Mouse (Mus musculus): ENCODE results near the gene Epn3. TPM values are rescaled to one million over a fixed set of nuclear protein-coding genes. Genes with fewer than 3 reads are reported as not detected.
A peak's percentile ranks its signal among the peaks of the same experiment; 100 is the strongest.

The Epn3 gene
- polyA plus RNA-seq, 1 experiment from 2014 or later: 1.3 TPM

DNA sequence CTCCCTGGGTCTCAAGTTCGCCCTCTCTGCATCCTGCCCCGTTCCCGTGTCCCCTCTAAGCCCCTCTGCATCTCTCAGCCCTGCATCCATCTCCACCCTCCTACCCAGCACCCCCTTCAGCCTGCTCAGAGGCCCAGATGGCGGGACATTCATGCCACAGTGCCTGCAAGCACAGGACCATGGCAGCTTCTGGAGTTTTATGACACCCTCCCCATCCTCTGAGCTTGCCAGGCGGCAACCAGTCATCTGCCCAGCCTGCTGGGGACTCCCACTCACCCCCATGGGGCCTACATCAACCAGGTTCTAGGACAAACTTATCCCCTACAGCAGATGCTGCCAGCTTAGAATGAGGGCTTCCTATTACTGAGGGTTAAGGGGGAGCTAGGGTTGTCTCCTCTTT is 45.0 kb downstream of the Epn3 start:
- 79% methylated on average over 5 of the region's 5 CpGs for WGBS
- ATAC-seq (ENCODE audit: low FRiP score): no peak
- Histone ChIP-seq H3K9ac (ENCODE audit: low read depth, low read length) (no peak overlapping the region), H3K36me3 (ENCODE audit: control insufficient read depth, insufficient read depth, low read length) (no peaks in the 10 kb centered on the region), H3K4me2 (replicated peaks; ENCODE audit: low read depth, low read length) (no peak overlapping the region), H3K4me3 (ENCODE audit: low read depth, low read length) (no peak overlapping the region), H3K9me3 (ENCODE audit: control insufficient read depth, low read length) (no peaks in the 10 kb centered on the region), H3K4me1 (replicated peaks; ENCODE audit: control insufficient read depth, insufficient read depth, low read length) (peaks cover 3% of the 10 kb centered on the region; the same call in 1 of the 2 replicates), H3K27me3 (ENCODE audit: control insufficient read depth, insufficient read depth, low read length) (no peaks in the 10 kb centered on the region), H3K27ac (ENCODE audit: low read depth, low read length) (peak overlapping the region; percentile 10; the same call in 1 of the 2 replicates)
- DNase-seq (ENCODE audit: low spot score): no peak

DNA sequence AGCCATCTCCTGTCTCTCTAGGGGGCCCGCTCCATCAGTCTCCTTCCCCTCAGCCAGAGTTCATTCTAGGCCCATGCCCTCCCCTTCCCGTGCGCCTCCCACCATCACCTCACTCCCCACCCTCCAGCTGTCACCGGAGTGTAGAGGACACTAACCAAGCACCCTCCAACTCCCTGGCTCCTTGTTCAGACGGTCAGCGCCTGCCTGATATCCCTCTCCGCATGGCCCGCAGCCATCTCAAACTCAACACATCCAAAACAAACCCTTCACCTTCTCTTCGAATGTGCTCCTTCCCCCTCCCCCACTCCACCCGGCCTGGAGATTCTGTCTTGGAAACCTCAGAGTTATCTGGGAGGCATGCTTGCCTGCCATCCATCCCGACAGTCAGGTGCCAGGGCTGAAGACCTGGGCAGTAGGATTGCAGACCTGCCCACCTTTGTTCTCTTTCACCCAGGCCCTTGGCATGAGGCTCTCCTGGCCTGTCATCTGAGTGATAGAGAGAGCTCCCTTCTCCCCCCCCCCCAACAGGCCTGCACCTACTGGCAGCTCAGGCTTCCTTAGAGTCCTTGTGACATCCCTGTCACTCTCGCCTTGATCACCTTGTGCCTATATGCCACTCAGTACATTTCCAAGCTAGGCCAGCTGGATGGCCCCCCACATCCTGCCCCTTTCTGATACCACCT is 48.5 kb downstream of the Epn3 start:
- Histone ChIP-seq H3K4me1 (replicated peaks; ENCODE audit: control insufficient read depth, insufficient read depth, low read length) (peaks cover 3% of the 10 kb centered on the region; the same call in 1 of the 2 replicates), H3K27me3 (ENCODE audit: control insufficient read depth, insufficient read depth, low read length) (no peaks in the 10 kb centered on the region), H3K4me2 (replicated peaks; ENCODE audit: low read depth, low read length) (no peak overlapping the region), H3K4me3 (ENCODE audit: low read depth, low read length) (no peak overlapping the region), H3K9me3 (ENCODE audit: control insufficient read depth, low read length) (no peaks in the 10 kb centered on the region), H3K36me3 (ENCODE audit: control insufficient read depth, insufficient read depth, low read length) (no peaks in the 10 kb centered on the region), H3K9ac (ENCODE audit: low read depth, low read length) (no peak overlapping the region), H3K27ac (ENCODE audit: low read depth, low read length) (no peak overlapping the region)
- DNase-seq (ENCODE audit: low spot score) (no peak), ATAC-seq (ENCODE audit: low FRiP score) (no peak)
- 66% methylated on average over 12 of the region's 12 CpGs for WGBS

DNA sequence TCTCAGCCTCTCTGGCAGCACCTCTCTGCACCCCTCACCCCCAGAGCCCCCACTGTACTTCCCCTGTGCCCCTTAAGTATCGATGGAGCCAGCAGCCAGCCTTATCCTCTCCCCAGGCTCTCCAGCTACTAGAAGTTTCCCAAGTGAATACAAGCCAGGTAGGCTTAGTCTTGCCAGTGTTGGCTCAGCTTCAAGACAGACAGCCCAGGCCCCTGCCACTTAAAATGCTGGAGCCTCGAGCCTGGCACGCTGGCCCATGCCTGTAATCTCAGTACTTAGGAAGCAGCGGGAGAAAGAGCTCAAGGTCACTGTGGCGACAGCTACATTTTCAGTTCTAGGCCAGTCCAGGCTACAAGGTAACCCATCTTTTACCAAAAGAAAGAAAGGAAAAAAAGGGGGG is 49.9 kb downstream of the Epn3 start:
- Histone ChIP-seq H3K36me3 (ENCODE audit: control insufficient read depth, insufficient read depth, low read length) (no peaks in the 10 kb centered on the region), H3K9ac (ENCODE audit: low read depth, low read length) (no peak overlapping the region), H3K27ac (ENCODE audit: low read depth, low read length) (no peak overlapping the region), H3K4me1 (replicated peaks; ENCODE audit: control insufficient read depth, insufficient read depth, low read length) (0 out of 2 replicates have a peak, but pooled peaks cover 5% of the 10 kb centered on the region), H3K9me3 (ENCODE audit: control insufficient read depth, low read length) (no peaks in the 10 kb centered on the region), H3K4me3 (ENCODE audit: low read depth, low read length) (no peak overlapping the region), H3K27me3 (ENCODE audit: control insufficient read depth, insufficient read depth, low read length) (no peaks in the 10 kb centered on the region), H3K4me2 (replicated peaks; ENCODE audit: low read depth, low read length) (no peak overlapping the region)
- ATAC-seq (ENCODE audit: low FRiP score) (no peak), DNase-seq (ENCODE audit: low spot score) (no peak)
- WGBS: 76% methylated on average over 5 of the region's 5 CpGs

GRCm38 (mm10) chr11:94449239-94449638 is 50.5 kb downstream of the Epn3 start:
- no peak for ATAC-seq (ENCODE audit: low FRiP score)
- Histone ChIP-seq H3K36me3 (ENCODE audit: control insufficient read depth, insufficient read depth, low read length) (no peaks in the 10 kb centered on the region), H3K27me3 (ENCODE audit: control insufficient read depth, insufficient read depth, low read length) (no peaks in the 10 kb centered on the region), H3K4me3 (ENCODE audit: low read depth, low read length) (no peak overlapping the region), H3K27ac (ENCODE audit: low read depth, low read length) (0 out of 2 replicates have a peak overlapping the region, but pooled peaks have one; percentile 4), H3K4me1 (replicated peaks; ENCODE audit: control insufficient read depth, insufficient read depth, low read length) (peaks cover 3% of the 10 kb centered on the region; the same call in 1 of the 2 replicates), H3K9ac (ENCODE audit: low read depth, low read length) (no peak overlapping the region), H3K4me2 (replicated peaks; ENCODE audit: low read depth, low read length) (no peak overlapping the region), H3K9me3 (ENCODE audit: control insufficient read depth, low read length) (no peaks in the 10 kb centered on the region)
- WGBS: 51% methylated on average over 8 of the region's 8 CpGs
- no peak for DNase-seq (ENCODE audit: low spot score)

GRCm38 (mm10) chr11:94447017-94447416 is 52.8 kb downstream of the Epn3 start:
- H3K4me3 ChIP-seq (ENCODE audit: low read depth, low read length): no peak overlapping the region
- no peaks in the 10 kb centered on the region for H3K36me3 ChIP-seq (ENCODE audit: control insufficient read depth, insufficient read depth, low read length)
- no peak overlapping the region for H3K4me2 ChIP-seq (replicated peaks; ENCODE audit: low read depth, low read length)
- no peak overlapping the region for H3K27ac ChIP-seq (ENCODE audit: low read depth, low read length)
- no peaks in the 10 kb centered on the region for H3K9me3 ChIP-seq (ENCODE audit: control insufficient read depth, low read length)
- 25% methylated on average over 3 of the region's 3 CpGs for WGBS
- H3K4me1 ChIP-seq (replicated peaks; ENCODE audit: control insufficient read depth, insufficient read depth, low read length): peaks cover 10% of the 10 kb centered on the region; the same call in 1 of the 2 replicates
- H3K27me3 ChIP-seq (ENCODE audit: control insufficient read depth, insufficient read depth, low read length): no peaks in the 10 kb centered on the region
- H3K9ac ChIP-seq (ENCODE audit: low read depth, low read length): no peak overlapping the region
- peak; percentile 58 for DNase-seq (ENCODE audit: low spot score)
- peak; percentile 41; the same call in 1 of the 2 replicates for ATAC-seq (ENCODE audit: low FRiP score)

DNA sequence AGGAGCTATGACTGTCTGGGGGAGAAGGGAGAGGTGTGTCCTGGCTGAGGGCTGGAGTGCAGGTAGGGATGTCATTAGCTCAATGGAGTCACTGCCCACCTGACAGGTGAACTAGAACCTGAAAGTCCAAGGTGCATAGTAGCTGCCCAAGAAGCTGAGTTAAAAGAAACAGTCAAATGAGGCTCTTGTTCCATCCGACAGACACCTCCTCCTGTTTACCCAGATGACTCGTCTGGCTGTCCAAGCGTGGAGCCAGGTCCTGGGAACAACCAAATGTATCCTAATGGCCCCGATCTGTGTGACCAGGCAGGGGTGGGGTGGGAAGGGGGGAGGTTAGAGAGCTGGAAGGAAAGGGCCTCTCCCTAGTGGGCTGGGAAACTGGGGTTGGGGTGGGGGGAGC is 54.5 kb downstream of the Epn3 start:
- ATAC-seq (ENCODE audit: low FRiP score) (no peak), DNase-seq (ENCODE audit: low spot score) (no peak)
- no peak overlapping the region for H3K9ac ChIP-seq (ENCODE audit: low read depth, low read length)
- peaks cover 20% of the 10 kb centered on the region for H3K4me1 ChIP-seq (replicated peaks; ENCODE audit: control insufficient read depth, insufficient read depth, low read length)
- H3K36me3 ChIP-seq (ENCODE audit: control insufficient read depth, insufficient read depth, low read length): no peaks in the 10 kb centered on the region
- H3K9me3 ChIP-seq (ENCODE audit: control insufficient read depth, low read length): no peaks in the 10 kb centered on the region
- no peaks in the 10 kb centered on the region for H3K27me3 ChIP-seq (ENCODE audit: control insufficient read depth, insufficient read depth, low read length)
- H3K4me3 ChIP-seq (ENCODE audit: low read depth, low read length): no peak overlapping the region
- H3K4me2 ChIP-seq (replicated peaks; ENCODE audit: low read depth, low read length): no peak overlapping the region
- 55% methylated on average over 4 of the region's 4 CpGs for WGBS
- no peak overlapping the region for H3K27ac ChIP-seq (ENCODE audit: low read depth, low read length)

DNA sequence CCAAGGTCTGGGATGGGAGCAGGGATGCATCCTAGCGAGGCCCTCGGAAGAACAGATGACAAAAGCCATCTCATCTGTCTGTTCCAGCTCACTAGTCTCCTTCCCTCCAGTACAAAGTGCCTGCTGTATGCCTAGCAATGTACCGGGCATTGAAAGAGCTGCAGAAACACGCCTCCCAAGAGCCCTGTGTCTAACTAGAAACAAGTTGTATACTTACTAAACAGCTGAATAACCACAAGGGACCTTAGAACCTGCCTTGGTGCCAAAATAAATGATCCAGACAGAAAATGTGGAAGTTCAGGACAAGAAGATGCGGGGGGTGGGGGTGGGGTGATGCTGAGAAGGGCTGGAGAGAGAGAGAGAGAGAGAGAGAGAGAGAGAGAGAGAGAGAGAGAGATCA is 54.9 kb downstream of the Epn3 start:
- peaks cover 20% of the 10 kb centered on the region for H3K4me1 ChIP-seq (replicated peaks; ENCODE audit: control insufficient read depth, insufficient read depth, low read length)
- WGBS: 58% methylated on average over 5 of the region's 5 CpGs
- DNase-seq (ENCODE audit: low spot score) (no peak), ATAC-seq (ENCODE audit: low FRiP score) (no peak)
- H3K36me3 ChIP-seq (ENCODE audit: control insufficient read depth, insufficient read depth, low read length): no peaks in the 10 kb centered on the region
- H3K4me2 ChIP-seq (replicated peaks; ENCODE audit: low read depth, low read length): no peak overlapping the region
- H3K27me3 ChIP-seq (ENCODE audit: control insufficient read depth, insufficient read depth, low read length): no peaks in the 10 kb centered on the region
- H3K9me3 ChIP-seq (ENCODE audit: control insufficient read depth, low read length): no peaks in the 10 kb centered on the region
- H3K4me3 ChIP-seq (ENCODE audit: low read depth, low read length): no peak overlapping the region
- 0 out of 2 replicates have a peak overlapping the region, but pooled peaks have one; percentile 56 for H3K27ac ChIP-seq (ENCODE audit: low read depth, low read length)
- H3K9ac ChIP-seq (ENCODE audit: low read depth, low read length): no peak overlapping the region

- ATAC-seq (ENCODE audit: low FRiP score) (0 out of 2 replicates have a peak, but pooled peaks have one; percentile 18), DNase-seq (ENCODE audit: low spot score) (no peak)
- Histone ChIP-seq H3K27ac (ENCODE audit: low read depth, low read length) (no peak overlapping the region; the same call in 1 of the 2 replicates), H3K27me3 (ENCODE audit: control insufficient read depth, insufficient read depth, low read length) (no peaks in the 10 kb centered on the region), H3K4me3 (ENCODE audit: low read depth, low read length) (no peak overlapping the region), H3K36me3 (ENCODE audit: control insufficient read depth, insufficient read depth, low read length) (no peaks in the 10 kb centered on the region), H3K4me2 (replicated peaks; ENCODE audit: low read depth, low read length) (no peak overlapping the region), H3K9me3 (ENCODE audit: control insufficient read depth, low read length) (no peaks in the 10 kb centered on the region), H3K4me1 (replicated peaks; ENCODE audit: control insufficient read depth, insufficient read depth, low read length) (peaks cover 20% of the 10 kb centered on the region), H3K9ac (ENCODE audit: low read depth, low read length) (no peak overlapping the region)
- 74% methylated on average over 9 of the region's 9 CpGs for WGBS
Measured at GRCm38 (mm10) chr11:94441752-94442151, 58.0 kb downstream of the Epn3 start.

GRCm38 (mm10) chr11:94441122-94441521 is 58.7 kb downstream of the Epn3 start:
- WGBS: 38% methylated on average over 7 of the region's 7 CpGs
- no peak overlapping the region for H3K9ac ChIP-seq (ENCODE audit: low read depth, low read length)
- H3K36me3 ChIP-seq (ENCODE audit: control insufficient read depth, insufficient read depth, low read length): no peaks in the 10 kb centered on the region
- H3K4me1 ChIP-seq (replicated peaks; ENCODE audit: control insufficient read depth, insufficient read depth, low read length): peaks cover 20% of the 10 kb centered on the region
- H3K27me3 ChIP-seq (ENCODE audit: control insufficient read depth, insufficient read depth, low read length): no peaks in the 10 kb centered on the region
- no peak for DNase-seq (ENCODE audit: low spot score)
- H3K27ac ChIP-seq (ENCODE audit: low read depth, low read length): peak overlapping the region; percentile 24; the same call in 1 of the 2 replicates
- peak; percentile 20; the same call in 1 of the 2 replicates for ATAC-seq (ENCODE audit: low FRiP score)
- no peak overlapping the region for H3K4me3 ChIP-seq (ENCODE audit: low read depth, low read length)
- H3K4me2 ChIP-seq (replicated peaks; ENCODE audit: low read depth, low read length): no peak overlapping the region
- no peaks in the 10 kb centered on the region for H3K9me3 ChIP-seq (ENCODE audit: control insufficient read depth, low read length)
